Mouse (Mus musculus): ENCODE data around the gene Evpl.
A peak's percentile ranks its signal among the peaks of the same experiment; 100 is the strongest.

The Evpl gene

GRCm38 (mm10) chr11:116213877-116214510 is 23.9 kb downstream of the Evpl start:
- no peak for DNase-seq (ENCODE audit: low read depth, low spot score)

GRCm38 (mm10) chr11:116212847-116213246 is 25.0 kb downstream of the Evpl start:
- DNase-seq (ENCODE audit: low read depth, low spot score): no peak

- peak; percentile 48 for DNase-seq (ENCODE audit: low read depth, low spot score)
Observed at GRCm38 (mm10) chr11:116210696-116211095, 27.2 kb downstream of the Evpl start.

GRCm38 (mm10) chr11:116209257-116209656 is 28.6 kb downstream of the Evpl start:
- no peak for DNase-seq (ENCODE audit: low read depth, low spot score)

GRCm38 (mm10) chr11:116208660-116209059 is 29.2 kb downstream of the Evpl start:
- no peak for DNase-seq (ENCODE audit: low read depth, low spot score)

- DNase-seq (ENCODE audit: low read depth, low spot score): no peak
Observed at GRCm38 (mm10) chr11:116206678-116207077, 31.2 kb downstream of the Evpl start.

- DNase-seq (ENCODE audit: low read depth, low spot score): no peak
Observed at GRCm38 (mm10) chr11:116203150-116203549, 34.7 kb downstream of the Evpl start.

- no peak for DNase-seq (ENCODE audit: low read depth, low spot score)
Observed at GRCm38 (mm10) chr11:116201151-116201550, 36.7 kb downstream of the Evpl start.

- DNase-seq (ENCODE audit: low read depth, low spot score): peak; percentile 96
Observed at GRCm38 (mm10) chr11:116198639-116199531, 39.0 kb downstream of the Evpl start, which contains the start of the genes Ten1 and Acox1. Ten1 (plus strand) TSS chr11:116198855. Acox1 (minus strand) TSS chr11:116199045.

- no peak for DNase-seq (ENCODE audit: low read depth, low spot score)
Observed at GRCm38 (mm10) chr11:116198132-116198531, 39.7 kb downstream of the Evpl start.

- no peak for DNase-seq (ENCODE audit: low read depth, low spot score)
Observed at GRCm38 (mm10) chr11:116197584-116197906, 40.3 kb downstream of the Evpl start.

- no peak for DNase-seq (ENCODE audit: low read depth, low spot score)
Observed at GRCm38 (mm10) chr11:116196866-116197583, 40.9 kb downstream of the Evpl start.

- DNase-seq (ENCODE audit: low read depth, low spot score): no peak
Observed at GRCm38 (mm10) chr11:116196336-116196735, 41.5 kb downstream of the Evpl start.

- peak; percentile 43 for DNase-seq (ENCODE audit: low read depth, low spot score)
Observed at GRCm38 (mm10) chr11:116195252-116195651, 42.6 kb downstream of the Evpl start.

GRCm38 (mm10) chr11:116194619-116195018 is 43.3 kb downstream of the Evpl start:
- DNase-seq (ENCODE audit: low read depth, low spot score): no peak

- peak; percentile 84 for DNase-seq (ENCODE audit: low read depth, low spot score)
Observed at GRCm38 (mm10) chr11:116187226-116187930, 50.5 kb downstream of the Evpl start.

- DNase-seq (ENCODE audit: low read depth, low spot score): no peak
Observed at GRCm38 (mm10) chr11:116186360-116186759, 51.5 kb downstream of the Evpl start.

GRCm38 (mm10) chr11:116185836-116186235 is 52.0 kb downstream of the Evpl start:
- no peak for DNase-seq (ENCODE audit: low read depth, low spot score)

- no peak for DNase-seq (ENCODE audit: low read depth, low spot score)
Observed at GRCm38 (mm10) chr11:116178411-116179121, 59.3 kb downstream of the Evpl start.

GRCm38 (mm10) chr11:116176010-116176409 is 61.9 kb downstream of the Evpl start:
- no peak for DNase-seq (ENCODE audit: low read depth, low spot score)

Data from R1 (cell line).